Mouse (Mus musculus) heart, adult 2 months (tissue): ENCODE measurements at regions not wholly inside any gene's neighbourhood (a gene's known extent, or its start where the extent isn't known, plus 50 kb on each side); places are given as distances from the start of the nearest gene placed in this dataset.

ENCODE experiments used
- DNase-seq, 2 experiments: peaks; one replicate each; pipeline ENCODE4 v3.0.0; 2021
- H3K27ac ChIP-seq: fragments of 200-600 bp; 2 replicates; pipeline ENCODE4 v1.8.1; 2022
- H3K27me3 ChIP-seq: fragments of 200-500 bp; 2 replicates; pipeline ENCODE4 v1.6.1; 2012; ENCODE audit warnings: mild to moderate bottlenecking, low read length, inconsistent platforms, mixed read lengths; ENCODE audit not compliant: control insufficient read depth, insufficient read depth
- H3K36me3 ChIP-seq: fragments of 200-500 bp; 2 replicates; pipeline ENCODE4 v1.6.1; 2012; ENCODE audit warnings: low read length, inconsistent platforms; ENCODE audit not compliant: control insufficient read depth, insufficient read depth
- H3K4me1 ChIP-seq: fragments of 200-500 bp; 2 replicates; pipeline ENCODE4 v1.6.1; 2011; ENCODE audit warnings: low read length; ENCODE audit not compliant: control insufficient read depth, insufficient read depth
- H3K4me3 ChIP-seq: fragments of 200-600 bp; 2 replicates; pipeline ENCODE4 v1.8.1; 2022
- H3K79me2 ChIP-seq: fragments of 200-500 bp; replicated peaks from 2 replicates; pipeline ENCODE4 v1.6.1; 2012; ENCODE audit warnings: mild to moderate bottlenecking, inconsistent platforms, low read length, moderate library complexity, mixed read lengths; ENCODE audit not compliant: control insufficient read depth, insufficient read depth
- H3K9ac ChIP-seq: fragments of 200-500 bp; 2 replicates; pipeline ENCODE4 v1.6.1; 2012; ENCODE audit warnings: low read depth, mild to moderate bottlenecking, control low read depth, inconsistent platforms, low read length, mixed read lengths
- CTCF ChIP-seq: fragments of 200-600 bp; IDR thresholded peaks from 2 replicates; pipeline ENCODE4 v1.8.1; 2022; ENCODE audit warnings: antibody characterized with exemption, mild to moderate bottlenecking, moderate library complexity
- EP300 ChIP-seq: fragments of 200-500 bp; IDR thresholded peaks from 2 replicates; pipeline ENCODE4 v1.6.1; 2011; ENCODE audit warnings: low read depth, low read length, control low read depth; ENCODE audit not compliant: insufficient read depth
- POLR2A ChIP-seq: fragments of 200-500 bp; IDR thresholded peaks from 2 replicates; pipeline ENCODE4 v1.6.1; 2011; ENCODE audit warnings: mild to moderate bottlenecking, low read depth, low read length, control low read depth; ENCODE audit not compliant: insufficient read depth
- WGBS: fragments of 180-500 bp; shearing (Covaris S2); methylation state at CpG from one replicate; pipeline ENCODE4 v1.1.7; 2018; 5-methylcytosine and 5-hydroxymethylcytosine counted together
- intact Hi-C: fragments of 180-260 bp; cut with DNase I; formaldehyde crosslinking; loops from one replicate; pipeline ENCODE4 v1.15.1; 2025

GRCm38 (mm10) chr6:50988561-50988960 is 334.3 kb upstream of the Npvf start:
- no peak overlapping the region for H3K4me3 ChIP-seq
- no peaks in the 10 kb centered on the region for H3K79me2 ChIP-seq
- no peak overlapping the region for H3K27ac ChIP-seq
- WGBS = 71% methylated on average over 3 of the region's 3 CpGs
- 0 out of 2 replicates have a peak, but pooled peaks cover 1% of the 10 kb centered on the region for H3K4me1 ChIP-seq
- no peaks in the 10 kb centered on the region for H3K36me3 ChIP-seq
- no peak for DNase-seq
- TF ChIP-seq CTCF = no peak
- TF ChIP-seq POLR2A = no peak
- no peak for TF ChIP-seq EP300
- intact Hi-C loops = no loop called here
- H3K9ac ChIP-seq = no peak overlapping the region
- H3K27me3 ChIP-seq = no peaks in the 10 kb centered on the region

GRCm38 (mm10) chr6:50991528-50992125 is 337.4 kb upstream of the Npvf start:
- H3K79me2 ChIP-seq = no peaks in the 10 kb centered on the region
- H3K4me1 ChIP-seq = no peaks in the 10 kb centered on the region
- no peak overlapping the region for H3K9ac ChIP-seq
- no peaks in the 10 kb centered on the region for H3K27me3 ChIP-seq
- no peak overlapping the region for H3K27ac ChIP-seq
- H3K36me3 ChIP-seq = no peaks in the 10 kb centered on the region
- no peak for TF ChIP-seq CTCF
- TF ChIP-seq EP300 = no peak
- TF ChIP-seq POLR2A = no peak
- intact Hi-C loops = no loop called here
- no peak for DNase-seq
- WGBS = 59% methylated on average over 8 of the region's 8 CpGs
- H3K4me3 ChIP-seq = no peak overlapping the region

GRCm38 (mm10) chr6:50993952-50994351 is 339.7 kb upstream of the Npvf start:
- intact Hi-C loops = no loop called here
- 86% methylated on average over 6 of the region's 6 CpGs for WGBS
- H3K9ac ChIP-seq = no peak overlapping the region

GRCm38 (mm10) chr6:51002713-51003112 is 348.5 kb upstream of the Npvf start:
- Histone ChIP-seq H3K27me3 (no peaks in the 10 kb centered on the region), H3K27ac (no peak overlapping the region), H3K79me2 (no peaks in the 10 kb centered on the region), H3K4me3 (no peak overlapping the region), H3K36me3 (no peaks in the 10 kb centered on the region), H3K4me1 (no peaks in the 10 kb centered on the region), H3K9ac (no peak overlapping the region)
- no peak for DNase-seq
- WGBS = 65% methylated on average over 7 of the region's 7 CpGs
- intact Hi-C loops = no loop called here
- TF ChIP-seq POLR2A (no peak), EP300 (no peak), CTCF (no peak)

More at GRCm38 (mm10) chr6:50993952-50994351, 339.7 kb upstream of the Npvf start:
- Histone ChIP-seq H3K79me2 (no peaks in the 10 kb centered on the region), H3K36me3 (no peaks in the 10 kb centered on the region), H3K4me1 (no peaks in the 10 kb centered on the region), H3K4me3 (no peak overlapping the region), H3K27me3 (no peaks in the 10 kb centered on the region), H3K27ac (no peak overlapping the region)
- DNase-seq = no peak
- no peak for TF ChIP-seq CTCF
- TF ChIP-seq POLR2A = no peak
- TF ChIP-seq EP300 = no peak

GRCm38 (mm10) chr6:51006074-51006591 is 351.9 kb upstream of the Npvf start:
- no peak overlapping the region for H3K4me3 ChIP-seq
- no peaks in the 10 kb centered on the region for H3K79me2 ChIP-seq
- H3K27me3 ChIP-seq = no peaks in the 10 kb centered on the region; the same call in 1 of the 2 replicates
- TF ChIP-seq POLR2A (no peak), EP300 (no peak), CTCF (no peak)
- intact Hi-C loops = no loop called here
- H3K9ac ChIP-seq = no peak overlapping the region
- no peak overlapping the region for H3K27ac ChIP-seq
- no peaks in the 10 kb centered on the region for H3K36me3 ChIP-seq
- H3K4me1 ChIP-seq = peaks cover 2% of the 10 kb centered on the region
- 82% methylated on average over 11 of the region's 11 CpGs for WGBS
- no peak for DNase-seq

- 72% methylated on average over 14 of the region's 14 CpGs for WGBS
- no peaks in the 10 kb centered on the region for H3K36me3 ChIP-seq
- no peaks in the 10 kb centered on the region for H3K79me2 ChIP-seq
- H3K4me1 ChIP-seq = peaks cover 2% of the 10 kb centered on the region
- no peaks in the 10 kb centered on the region; the same call in 1 of the 2 replicates for H3K27me3 ChIP-seq
- no peak overlapping the region for H3K9ac ChIP-seq
- TF ChIP-seq POLR2A (no peak), CTCF (no peak), EP300 (no peak)
- intact Hi-C loops = no loop called here
- no peak overlapping the region for H3K4me3 ChIP-seq
- DNase-seq = no peak
- H3K27ac ChIP-seq = peak overlapping the region; percentile 15; the same call in 1 of the 2 replicates
Measured at GRCm38 (mm10) chr6:51009526-51010340, 355.5 kb upstream of the Npvf start.
